Mouse (Mus musculus): ENCODE results near the gene Zfp280b. TPM values are rescaled to one million over a fixed set of nuclear protein-coding genes. Genes with fewer than 3 reads are reported as not detected.
A peak's percentile ranks its signal among the peaks of the same experiment; 100 is the strongest.
"Not testable (repeated sequence)": the region's sequence is repeated elsewhere in the genome, so short reads cannot be mapped to it uniquely, and the experiment has no call there.

The Zfp280b gene
- 10 to 100 TPM; 14.6 to 14.7 TPM for total RNA-seq (2021)
- long read RNA-seq, experiment 1, full-length matches to known transcripts: 9 of 13 reads
- long read RNA-seq, experiment 1, partial matches to known transcripts: 1 of 13 reads
- long read RNA-seq, experiment 1, other reads (novel, unspliced or antisense): 3 of 13 reads
- long read RNA-seq, experiment 2, full-length matches to known transcripts: 8 of 20 reads
- long read RNA-seq, experiment 2, partial matches to known transcripts: 1 of 20 reads
- long read RNA-seq, experiment 2, other reads (novel, unspliced or antisense): 11 of 20 reads

DNA sequence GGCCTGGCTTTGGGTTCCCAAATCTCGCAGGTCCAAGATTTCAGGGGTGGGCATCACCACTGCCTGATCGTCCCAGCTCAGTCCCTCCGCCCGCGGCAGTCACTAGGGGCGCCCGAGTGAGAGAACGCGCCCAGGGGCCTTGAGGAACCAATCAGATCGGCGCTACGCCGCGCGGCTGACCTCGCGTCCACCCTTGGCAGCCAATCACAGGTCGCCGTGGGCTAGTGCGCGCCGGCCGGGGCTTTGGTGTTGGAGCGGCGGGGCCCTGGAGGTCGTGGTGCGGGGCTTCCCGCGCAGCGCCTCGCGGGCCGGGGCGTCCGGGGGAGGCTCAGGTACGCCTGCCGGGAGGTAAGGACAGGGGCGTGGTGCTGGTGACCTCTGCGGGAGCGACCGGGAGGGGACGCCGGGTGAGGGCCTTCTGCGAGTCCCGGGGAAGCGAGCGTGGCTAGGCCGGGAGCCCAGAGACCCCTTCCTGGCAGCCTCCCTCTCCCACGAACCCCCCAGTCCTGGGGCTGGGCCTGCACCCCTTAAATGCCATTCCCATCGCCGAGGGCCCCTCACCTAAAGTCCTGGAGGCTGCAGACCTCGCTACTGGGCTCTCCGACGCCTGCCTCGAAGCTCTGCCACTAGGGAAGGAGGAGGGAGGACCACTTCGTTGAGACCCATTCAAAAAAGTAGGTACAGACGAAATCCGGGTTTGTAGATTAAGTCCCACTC lies at the start of gene Zfp280b:
Zfp280b (plus strand) TSS at position 249 of the 717 bp plus-strand sequence.
- peak; percentile 90 to 95 for DNase-seq (ENCODE audit: low spot score in 2 of 2)

DNA sequence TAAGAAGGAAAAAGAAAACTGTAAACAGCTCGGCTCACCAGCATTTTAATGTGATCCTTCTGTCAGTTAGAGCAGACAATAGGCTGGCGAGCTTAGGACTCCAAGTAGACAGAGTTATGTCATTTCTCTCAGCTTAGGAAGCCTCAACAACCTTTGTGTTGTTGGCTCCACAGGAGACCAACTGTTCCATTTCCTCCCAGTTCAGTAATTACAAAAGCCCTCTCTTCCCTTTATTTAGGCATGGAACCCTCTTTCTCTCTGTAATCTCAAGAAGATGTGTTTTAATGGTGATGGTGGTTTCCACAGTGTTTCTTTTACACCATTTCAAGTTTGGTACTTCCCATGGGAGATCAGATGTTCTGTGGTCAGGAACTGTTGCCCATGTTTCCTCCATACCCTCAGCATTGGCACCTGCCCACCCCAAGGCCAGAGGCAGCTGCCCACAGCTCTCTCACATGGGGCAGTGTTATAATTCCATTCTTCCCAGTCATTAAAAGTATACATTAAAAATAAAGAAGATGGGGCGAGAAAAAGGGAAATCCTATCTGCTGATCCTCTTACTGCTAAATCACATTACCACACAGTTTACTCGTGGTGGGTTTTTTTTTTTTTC lies 41.9 kb upstream of the Zfp280b start:
- DNase-seq (ENCODE audit: low spot score in 2 of 2): no peak

DNA sequence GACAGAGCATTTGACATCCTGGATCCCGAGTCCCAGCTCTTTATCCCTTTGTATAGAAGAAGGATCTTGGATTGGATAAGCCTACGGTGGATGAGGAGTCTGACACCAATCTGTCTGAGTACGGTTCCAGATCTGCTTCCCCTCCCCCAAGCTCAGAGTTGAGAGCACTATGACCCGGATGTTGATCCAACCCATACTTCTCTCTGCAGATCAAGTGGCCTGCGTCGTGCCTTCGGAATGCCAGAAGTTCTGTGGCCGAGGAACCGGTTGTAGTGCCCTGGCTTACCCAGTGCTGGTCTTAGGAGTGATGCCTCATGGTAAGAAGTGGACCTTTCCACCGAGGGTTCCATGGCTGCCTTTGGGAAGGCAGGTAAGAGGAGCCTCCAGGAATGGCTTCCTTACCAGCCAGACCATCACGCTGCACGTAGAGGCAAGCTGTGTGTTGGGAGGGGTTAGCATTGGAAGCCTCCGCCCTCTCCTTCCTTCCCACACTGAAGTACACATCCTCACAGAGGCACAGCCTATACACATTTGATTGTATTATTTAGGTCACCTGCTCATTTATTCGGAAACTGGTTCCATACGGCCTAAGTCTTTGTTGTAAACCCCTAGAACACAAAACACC lies 38.7 kb upstream of the Zfp280b start:
- DNase-seq (ENCODE audit: low spot score in 2 of 2): no peak

DNA sequence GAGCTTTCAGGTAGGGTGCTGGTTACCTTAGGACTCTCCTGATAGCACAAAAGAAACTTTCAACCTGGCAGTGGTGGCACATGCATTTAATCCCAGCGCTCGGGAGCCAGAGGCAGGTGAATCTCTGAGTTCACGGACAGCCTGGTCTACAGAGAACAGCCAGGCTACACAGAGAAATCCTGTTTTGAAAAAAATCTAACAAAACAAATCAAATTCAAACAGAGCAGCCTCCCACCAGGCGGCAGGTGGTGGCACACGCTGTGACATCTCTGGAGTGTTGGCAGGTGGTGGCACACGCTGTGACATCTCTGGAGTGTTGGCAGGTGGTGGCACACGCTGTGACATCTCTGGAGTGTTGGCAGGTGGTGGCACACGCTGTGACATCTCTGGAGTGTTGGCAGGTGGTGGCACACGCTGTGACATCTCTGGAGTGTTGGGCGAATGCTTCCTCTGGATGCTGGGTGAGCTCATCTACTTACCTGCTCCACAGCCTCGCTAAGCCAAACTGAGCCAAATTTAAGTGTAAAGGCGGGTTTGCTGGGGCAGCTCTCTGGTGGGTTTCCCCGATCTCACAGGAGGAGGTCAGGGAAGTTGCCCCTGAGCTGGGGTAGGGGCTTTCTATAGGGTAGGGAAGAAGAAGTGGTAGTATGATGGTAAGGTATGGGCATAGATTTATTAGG lies 37.8 kb upstream of the Zfp280b start:
- not testable (repeated sequence) for DNase-seq (ENCODE audit: low spot score in 2 of 2)

DNA sequence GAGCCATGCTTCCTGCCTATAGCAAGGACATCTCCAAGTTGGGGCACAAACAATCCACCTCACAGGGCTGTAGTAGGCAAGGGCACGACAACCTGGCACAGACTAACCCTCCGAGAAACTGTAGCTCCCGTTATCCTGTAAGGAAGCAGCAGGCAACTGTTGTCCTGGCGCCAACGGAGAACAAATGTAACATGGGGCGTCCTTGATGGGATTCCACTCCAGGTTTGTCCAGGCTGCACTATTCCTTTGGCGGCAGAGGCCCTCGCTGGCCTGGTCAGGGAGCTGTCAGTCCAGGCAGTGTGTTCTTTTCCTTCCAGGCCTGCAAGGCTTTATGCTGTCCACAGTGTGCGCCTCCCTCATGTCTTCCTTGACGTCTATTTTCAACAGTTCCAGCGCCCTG lies 37.0 kb upstream of the Zfp280b start:
- DNase-seq (ENCODE audit: low spot score in 2 of 2): no peak

DNA sequence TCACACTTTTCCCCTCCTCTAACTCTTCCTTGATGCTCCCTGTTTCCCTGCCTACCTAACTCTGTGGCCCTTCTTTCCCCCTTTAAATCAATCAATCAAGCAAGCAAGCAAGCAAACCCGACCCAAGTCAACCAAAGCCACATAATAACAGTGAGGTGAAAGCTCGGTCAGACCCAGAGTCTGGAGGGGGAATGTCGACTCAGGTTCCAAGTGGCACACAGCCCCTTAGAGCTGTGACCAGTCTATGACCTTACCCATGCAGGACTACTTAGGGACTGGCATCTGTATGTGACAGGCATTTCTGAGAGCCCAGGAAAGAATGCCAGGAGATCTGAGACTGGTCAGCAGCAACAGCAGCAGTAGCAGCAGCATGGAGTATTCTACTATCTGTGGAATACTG lies 36.1 kb upstream of the Zfp280b start:
- DNase-seq (ENCODE audit: low spot score in 2 of 2): no peak

DNA sequence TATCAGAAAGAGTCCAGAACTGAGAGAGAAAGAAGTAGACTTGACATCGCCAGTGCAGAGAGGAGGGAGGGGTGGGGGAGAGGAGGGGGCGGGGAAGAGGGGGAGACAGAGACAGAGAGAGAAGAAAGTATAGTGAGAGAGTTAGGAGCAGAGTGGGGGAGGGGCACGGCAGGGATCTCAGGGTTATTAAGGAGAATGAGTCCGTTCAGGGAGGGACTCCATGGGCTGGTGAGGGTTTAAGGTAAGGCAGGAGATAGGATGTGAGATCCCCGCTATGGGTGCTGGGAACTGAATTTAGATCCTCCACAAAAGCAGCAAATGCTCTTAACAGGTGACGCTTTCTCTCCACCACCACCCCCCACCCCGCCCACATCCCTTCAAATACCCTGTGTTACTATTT lies 31.3 kb upstream of the Zfp280b start:
- no peak for DNase-seq (ENCODE audit: low spot score in 2 of 2)

DNA sequence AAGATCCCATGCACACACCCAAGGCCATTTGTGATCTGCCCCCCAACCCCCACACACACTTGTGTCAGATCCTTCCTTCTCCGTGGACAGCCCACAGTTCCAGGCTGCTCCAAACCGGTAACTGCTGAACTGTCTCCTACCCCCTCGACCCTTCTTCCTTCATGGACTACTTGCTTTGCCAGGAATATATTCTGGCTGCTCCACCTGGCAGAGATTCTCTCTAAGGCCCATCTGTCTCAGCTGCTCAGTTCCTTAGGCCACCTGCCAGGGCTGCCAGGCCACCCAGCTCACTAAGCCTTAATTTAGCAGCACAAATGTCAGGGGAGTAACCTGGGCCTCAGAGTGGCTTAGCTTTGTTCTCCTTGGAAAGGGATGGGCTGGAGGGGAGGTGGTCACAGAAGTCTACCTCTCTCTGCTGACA lies 30.3 kb upstream of the Zfp280b start:
- peak in 1 of 2 experiments; percentile 33 for DNase-seq (ENCODE audit: low spot score in 2 of 2)

DNA sequence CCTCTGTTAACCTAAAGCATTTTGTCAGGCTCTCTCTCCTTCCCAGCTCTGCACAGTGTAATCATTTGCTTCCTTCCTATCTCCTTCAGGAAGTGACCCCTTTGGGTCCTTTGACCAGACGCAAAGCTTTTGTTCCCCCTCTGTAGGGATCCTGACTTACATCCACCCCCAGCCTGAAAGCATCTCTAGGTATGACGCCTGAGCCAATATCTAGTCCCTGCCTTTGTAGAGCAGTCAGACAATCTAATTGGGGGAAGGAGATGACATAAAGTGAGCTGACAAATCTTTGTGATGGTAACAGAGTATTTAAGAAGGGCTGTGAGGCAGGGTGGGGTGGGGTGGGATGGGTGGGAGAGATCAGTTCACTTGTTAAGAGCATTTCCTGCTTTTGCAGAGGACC lies 29.8 kb upstream of the Zfp280b start:
- no peak for DNase-seq (ENCODE audit: low spot score in 2 of 2)

DNA sequence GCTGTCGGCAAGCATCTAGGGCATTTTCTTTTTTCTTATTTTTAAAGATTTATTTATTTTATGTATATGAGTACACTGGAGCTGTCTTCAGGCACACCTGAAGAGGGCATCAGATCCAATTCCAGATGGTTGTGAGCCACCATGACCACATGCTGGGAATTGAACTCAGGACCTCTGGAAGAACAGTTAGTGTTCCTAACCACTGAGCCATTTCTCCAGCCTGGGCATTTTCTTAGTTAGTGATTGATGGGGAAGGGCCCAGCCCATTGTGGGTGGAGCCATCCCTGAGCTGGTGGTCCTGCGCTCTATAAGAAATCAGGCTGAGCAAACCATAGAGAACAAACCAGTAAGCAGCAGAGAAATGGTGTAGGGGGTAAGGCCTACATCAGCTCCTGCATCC lies 29.2 kb upstream of the Zfp280b start:
- no peak for DNase-seq (ENCODE audit: low spot score in 2 of 2)

DNA sequence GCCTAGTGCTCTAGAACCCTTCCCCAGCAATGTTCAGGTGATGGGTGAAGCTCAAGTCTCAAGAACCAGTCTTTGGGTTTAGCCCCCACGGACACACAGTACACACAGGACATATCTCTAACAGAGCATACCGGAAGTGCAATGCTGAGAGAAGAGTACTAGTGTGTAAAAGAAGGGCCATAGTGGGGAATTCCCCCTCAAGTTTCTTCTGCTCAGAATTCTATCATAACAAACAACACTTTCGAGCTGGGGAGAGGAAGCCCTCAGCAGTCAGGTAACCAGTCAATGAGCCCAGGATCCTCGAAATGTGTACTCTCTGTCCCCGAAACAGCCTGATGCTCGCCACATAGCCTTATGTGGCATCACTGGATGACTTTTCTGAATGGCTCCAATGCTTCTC lies 26.1 kb upstream of the Zfp280b start:
- no peak for DNase-seq (ENCODE audit: low spot score in 2 of 2)

DNA sequence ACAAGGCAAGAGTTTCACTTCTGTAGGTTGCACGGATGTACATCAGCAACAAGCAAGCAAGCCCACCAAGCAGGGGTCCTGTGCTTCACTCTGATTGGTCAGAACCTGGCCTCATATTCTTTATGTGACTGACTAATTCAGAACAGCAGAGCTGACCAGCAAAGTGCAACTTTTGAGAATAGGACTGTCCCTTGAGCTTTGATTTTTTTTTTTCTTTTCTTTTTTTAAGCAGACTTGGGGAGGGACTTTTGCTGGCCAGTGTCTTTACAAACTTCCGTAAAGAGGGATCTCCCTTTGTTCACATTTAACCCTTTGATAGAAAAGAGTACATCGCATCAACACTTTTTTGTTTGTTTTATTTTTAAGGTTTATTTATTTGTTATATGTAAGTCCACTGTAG lies 22.6 kb upstream of the Zfp280b start:
- no peak for DNase-seq (ENCODE audit: low spot score in 2 of 2)

DNA sequence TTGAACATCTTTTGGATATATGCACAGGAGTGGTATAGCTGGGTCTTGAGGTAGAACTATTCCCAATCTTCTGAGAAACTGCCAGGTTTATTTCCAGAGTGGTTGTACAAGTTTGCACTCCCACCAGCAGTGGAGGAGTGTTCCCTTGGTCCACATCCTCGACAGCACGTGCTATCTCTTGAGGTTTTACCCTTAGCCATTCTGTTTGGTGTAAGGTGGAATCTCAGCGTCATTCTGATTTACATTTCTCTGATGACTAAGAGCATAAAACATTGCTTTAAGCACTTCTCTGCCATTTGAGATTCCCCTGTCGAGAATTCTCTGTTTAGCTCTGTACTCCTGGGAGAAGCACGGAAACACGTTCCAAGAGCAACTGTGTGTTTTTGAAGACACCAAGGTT lies 19.5 kb upstream of the Zfp280b start:
- DNase-seq (ENCODE audit: low spot score in 2 of 2): no peak

DNA sequence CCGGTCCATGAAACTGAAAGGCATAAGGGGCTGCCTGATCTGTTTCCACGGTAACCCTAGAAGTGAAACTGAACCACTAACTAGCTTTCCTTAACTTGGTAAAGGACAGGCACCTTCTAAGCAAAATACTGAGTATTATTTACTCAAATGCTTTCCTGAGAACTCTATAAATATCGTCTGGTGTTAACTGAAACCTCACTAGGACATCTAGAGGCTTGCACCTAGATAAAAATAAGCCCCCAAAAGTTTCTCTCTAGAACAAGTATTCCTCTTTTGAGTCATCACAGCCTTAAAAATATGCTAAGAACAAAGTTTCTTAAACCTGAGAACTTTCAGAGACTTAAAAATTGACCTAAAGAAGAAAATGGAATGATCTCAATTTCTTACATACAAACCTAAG lies 15.6 kb upstream of the Zfp280b start:
- no peak for DNase-seq (ENCODE audit: low spot score in 2 of 2)

DNA sequence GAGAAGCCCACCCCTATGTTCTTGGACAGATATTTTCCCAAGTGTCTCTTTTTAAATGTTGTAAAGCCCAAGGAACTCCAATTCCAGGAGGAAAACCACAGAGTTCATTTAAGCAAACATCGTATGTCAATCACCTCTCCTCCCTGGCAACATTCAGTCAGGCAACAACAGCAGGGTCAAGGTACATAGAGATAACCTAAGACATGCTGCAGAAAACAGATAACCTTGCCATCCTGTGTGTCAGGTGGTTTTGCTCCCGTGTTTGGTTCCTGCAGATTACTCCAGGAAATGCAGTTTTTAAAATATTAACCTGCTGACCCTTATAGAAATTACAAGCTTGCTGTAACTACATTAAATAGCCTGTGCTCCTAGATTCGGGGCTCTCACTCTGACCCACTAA lies 10.7 kb upstream of the Zfp280b start:
- no peak for DNase-seq (ENCODE audit: low spot score in 2 of 2)

DNA sequence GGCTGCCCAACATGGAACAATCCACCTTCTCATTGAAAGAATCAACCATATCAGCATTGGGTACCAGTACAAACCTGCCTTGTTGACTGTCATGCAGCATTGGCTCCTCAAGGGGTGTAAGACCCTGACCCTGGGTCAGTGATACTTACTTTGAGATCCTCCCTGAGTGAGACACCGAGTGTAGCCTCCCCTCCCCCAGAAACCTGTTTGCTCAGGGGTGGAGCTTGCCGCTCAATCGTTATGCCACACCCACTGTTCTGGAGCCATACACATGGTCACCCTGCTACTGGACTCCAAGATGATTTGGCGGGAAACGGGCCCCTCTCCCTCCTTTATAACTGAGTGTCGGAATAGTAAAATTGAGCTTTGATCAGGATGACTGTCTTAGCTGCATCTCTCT lies 8.5 kb upstream of the Zfp280b start:
- DNase-seq (ENCODE audit: low spot score in 2 of 2): no peak

DNA sequence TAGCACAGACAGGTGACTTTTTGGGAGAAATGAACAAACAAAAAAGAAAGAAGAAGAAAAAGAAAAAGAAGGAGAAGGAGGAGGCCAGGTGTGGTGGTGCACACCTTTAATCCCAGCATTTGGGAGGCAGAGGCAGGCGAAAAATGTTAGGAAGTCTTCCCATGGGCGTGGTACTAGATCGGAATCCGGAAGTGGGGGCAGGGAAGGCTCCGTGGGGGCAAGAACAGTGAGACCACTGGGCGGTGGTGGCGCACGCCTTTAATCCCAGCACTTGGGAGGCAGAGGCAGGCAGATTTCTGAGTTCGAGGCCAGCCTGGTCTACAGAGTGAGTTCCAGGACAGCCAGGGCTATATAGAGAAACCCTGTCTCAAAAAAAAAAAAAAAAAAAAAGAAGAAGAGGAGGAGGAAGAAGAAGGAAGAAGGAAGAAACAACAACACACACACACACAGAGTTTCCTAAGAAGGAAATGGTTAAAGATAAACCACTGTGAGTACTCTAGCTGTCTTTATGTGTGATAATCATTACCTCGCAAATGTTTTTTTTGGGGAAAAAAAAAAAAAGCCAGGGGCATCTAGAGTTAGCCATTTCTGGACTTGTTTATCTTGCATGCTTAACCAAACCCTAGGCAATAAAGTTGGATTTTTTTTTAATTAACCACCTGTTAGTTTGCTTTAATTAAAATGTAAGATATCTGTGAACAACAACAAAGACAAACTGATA lies 6.8 kb upstream of the Zfp280b start:
- no peak for DNase-seq (ENCODE audit: low spot score in 2 of 2)

DNA sequence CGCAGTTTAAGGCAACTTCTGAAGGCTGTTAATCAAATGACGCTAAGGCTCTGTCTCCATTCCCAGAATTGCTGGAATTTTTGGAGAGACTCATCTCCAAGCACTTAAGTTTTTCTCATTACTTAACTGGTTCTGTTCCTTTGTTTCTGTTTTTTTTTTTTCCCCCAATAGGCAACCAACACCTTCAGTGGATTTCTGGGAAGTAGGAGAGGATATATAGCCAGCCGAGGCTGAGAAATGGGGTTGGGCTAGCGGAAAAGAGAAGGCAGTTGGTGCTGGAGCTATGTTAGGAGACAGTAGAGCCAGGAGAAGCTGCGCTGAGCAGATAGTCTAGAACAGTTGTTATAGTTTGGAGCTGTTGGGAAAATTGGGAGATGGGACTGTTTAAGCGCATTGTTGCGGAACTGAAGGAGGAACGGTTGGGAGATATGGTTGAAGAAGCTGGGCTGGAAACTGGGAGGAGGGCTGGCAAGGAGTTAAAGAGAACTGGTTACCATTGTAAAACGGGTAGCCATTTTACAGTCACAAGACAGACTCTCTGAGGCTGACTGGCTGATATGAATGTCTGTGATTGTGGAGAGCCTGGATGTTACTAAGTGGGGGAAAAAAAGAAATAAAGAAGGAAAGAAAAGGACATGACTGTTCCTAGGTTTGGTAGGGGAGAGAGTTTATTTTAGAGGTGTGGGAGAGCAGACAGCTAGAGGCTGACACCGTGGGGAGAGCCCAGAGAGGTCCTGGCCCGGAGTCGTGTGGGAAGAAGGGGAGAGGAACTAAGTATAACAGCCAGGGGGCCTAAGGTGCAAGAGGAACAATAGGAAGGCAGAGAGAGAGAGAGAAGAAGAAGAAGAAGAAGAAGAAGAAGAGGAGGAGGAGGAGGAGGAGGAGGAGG lies 5.1 kb upstream of the Zfp280b start:
- DNase-seq (ENCODE audit: low spot score in 2 of 2): no peak

DNA sequence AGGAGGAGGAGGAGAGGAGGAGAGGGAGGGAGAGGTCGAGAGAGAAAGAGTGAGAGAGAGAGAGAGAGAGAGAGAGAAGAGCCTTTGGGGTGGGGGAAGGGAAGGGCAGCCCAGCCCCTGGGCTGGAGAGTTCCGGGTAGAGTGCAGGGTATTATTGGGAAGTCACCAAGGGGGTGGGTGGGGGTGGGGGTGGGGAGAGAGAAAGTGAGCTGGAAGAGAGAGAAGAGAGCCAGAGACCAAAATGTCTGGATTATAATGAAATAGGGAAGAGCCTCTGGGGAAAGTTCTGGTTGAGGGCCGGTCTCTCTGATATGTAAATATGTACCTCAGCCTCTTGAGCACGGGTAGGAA lies 4.5 kb upstream of the Zfp280b start:
- no peak for DNase-seq (ENCODE audit: low spot score in 2 of 2)

DNA sequence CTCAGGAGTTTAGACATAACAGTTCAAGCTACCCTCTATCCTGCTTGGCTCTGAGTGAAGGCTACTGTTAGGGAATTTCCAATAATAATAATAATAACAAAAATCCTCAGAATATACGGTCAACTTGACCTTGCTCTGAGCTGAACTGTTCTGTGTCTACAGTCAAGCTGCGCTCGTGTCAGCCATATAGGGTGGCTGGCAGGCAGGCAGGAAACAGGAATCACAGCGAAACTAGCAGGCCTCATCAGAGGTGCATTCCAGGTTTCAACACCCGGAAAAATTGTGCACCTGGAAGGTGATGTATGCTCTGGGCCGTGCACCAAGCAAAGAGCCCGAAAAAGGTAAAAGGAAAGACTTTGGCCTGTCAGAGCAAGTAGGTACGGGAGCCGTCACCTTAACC lies 4.1 kb upstream of the Zfp280b start:
- no peak for DNase-seq (ENCODE audit: low spot score in 2 of 2)
